Mouse (Mus musculus): ENCODE measurements around the gene Kcnj6. TPM values are rescaled to one million over a fixed set of nuclear protein-coding genes. Genes with fewer than 3 reads are reported as not detected.

Kcnj6 gene
- not detected for polyA plus RNA-seq (2012; fragmentation: generic; extraction: Trizol)

DNA sequence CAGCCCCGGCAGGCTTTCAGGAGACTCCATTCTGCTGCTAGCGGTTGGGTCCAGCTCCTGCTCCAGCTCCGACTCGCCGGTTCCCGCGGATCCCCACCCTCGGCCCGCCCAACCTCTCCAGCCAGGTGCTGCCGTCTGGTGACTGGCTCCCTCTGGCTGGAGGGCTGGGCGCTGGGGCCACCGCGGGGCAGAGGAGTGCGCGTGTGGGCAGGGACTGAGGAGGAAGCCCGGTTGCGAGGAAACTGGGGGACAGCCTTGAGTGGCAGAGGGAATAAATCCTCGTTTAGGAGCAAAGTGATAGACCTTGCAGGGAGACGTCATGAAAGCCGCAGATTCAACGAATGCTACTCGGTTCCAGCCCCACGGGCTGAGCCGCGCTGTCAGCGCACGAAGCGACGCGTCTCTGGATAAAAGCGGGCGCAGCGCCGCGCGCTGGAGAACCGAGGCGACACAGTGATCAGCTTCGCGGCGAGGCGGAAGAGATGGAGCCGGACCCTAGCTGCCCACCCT lies at the start of gene Kcnj6:
Kcnj6 (minus strand) TSS at position 362 of the 510 bp plus-strand sequence.

Data from C3H10T1/2 (cell line).